Mouse (Mus musculus) neural tube, embryonic 10.5 days (tissue): ENCODE measurements around the gene Nhp2.
A peak's percentile ranks its signal among the peaks of the same experiment; 100 is the strongest.
"Not testable (repeated sequence)": the region's sequence is repeated elsewhere in the genome, so short reads cannot be mapped to it uniquely, and the experiment has no call there.

Experiments used
- DNase-seq: peaks from one replicate; pipeline ENCODE4 v3.0.0-alpha.2; 2017; ENCODE audit warnings: low spot score; ENCODE audit errors: extremely low spot score

Gene Nhp2

DNA sequence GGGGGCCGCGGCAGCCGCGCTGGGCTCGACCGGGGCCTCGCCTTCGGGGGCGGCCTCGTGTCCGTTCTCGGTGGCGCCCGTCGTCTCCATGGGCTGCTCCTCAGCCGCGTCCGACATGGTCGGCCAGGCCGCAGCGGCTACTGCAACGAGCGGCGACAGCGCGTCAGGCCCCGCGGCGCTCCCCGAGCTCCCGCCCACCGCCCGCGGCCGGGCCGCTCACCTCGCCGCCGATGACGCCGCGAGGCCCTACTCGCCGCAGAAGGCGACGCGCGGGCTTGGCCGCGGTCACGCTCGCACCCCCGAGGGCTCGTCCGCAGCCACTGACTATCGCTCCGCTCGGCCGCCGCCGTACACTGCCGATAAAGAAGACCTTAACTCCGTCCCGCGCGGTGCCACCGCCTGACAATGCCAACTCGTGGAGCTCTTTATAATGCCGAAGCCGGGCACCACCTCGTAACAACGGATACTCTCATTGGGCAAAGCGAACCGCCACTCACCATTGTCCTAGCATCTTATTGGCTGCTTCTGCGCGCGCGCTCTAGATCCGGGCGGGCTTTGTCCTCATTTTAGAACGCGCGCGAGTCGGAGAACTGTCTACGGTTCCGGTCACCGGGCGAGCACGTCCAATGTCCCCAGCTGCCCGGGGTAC, 13.0 kb upstream of the Nhp2 start, which contains the start of gene Hnrnpab:
TSS of gene Hnrnpab (minus strand) at position 401 of the 649 bp plus-strand sequence.
- peak; percentile 99 for DNase-seq

DNA sequence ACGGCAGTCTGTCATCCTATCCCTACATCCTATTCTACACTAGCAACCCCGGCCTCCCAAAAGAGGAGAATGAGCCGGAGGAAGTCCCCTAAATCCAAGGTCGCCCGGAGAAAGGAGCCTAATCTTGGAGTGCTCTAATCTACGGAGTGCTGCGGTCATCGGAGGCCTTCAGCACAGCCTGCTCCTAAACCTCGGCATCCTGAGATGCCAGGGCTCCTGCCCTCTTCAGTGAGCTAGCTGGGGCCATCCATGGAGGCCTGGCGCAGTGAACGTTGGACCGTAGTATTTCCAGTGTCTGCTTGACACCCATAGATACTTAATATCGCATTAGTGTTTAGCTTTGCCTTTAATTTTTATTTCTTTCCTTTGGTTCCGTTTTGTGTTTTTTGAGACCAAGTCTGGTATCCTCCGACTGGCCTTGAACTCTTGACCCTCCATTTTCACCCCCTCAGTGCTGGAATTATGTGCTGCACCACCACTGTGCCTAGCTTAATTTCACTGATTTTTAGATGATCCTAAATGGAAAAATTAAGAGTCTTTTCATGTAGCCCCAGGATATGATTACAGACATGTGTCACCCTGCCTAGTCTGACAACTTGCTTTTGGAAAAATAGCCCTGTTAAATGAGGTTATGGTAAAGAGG, 12.3 kb upstream of the Nhp2 start:
- DNase-seq: no peak

DNA sequence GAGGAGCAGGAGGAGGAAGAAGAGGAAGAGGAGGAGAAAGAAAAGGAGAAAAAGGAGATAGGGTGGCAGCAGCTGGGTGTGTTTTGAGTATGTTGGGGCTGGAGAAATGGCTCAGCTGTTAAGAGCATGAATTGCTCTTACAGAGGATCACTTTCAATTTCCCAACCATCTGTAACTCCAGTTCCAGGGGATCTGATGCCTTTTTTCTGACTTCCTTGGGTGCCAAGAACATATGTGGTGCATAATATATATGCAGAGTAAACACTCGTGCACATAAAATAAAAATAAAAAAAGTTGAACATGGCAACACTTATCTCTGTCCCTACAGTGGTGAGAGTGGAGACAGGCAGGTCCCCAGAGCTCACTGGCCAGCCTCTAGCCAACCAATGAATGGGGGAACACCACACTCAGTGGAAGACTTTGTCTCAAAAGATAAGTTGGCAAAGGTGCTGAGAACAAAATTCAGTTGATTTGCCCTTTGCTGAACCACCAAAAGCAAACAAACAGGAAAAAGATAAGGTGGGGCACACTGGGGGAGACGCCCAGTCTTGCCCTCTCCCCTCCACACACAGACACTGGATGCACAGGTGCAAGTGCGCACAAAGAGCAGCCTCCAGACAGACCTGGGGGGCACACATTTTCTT, 10.1 kb upstream of the Nhp2 start:
- no peak for DNase-seq

DNA sequence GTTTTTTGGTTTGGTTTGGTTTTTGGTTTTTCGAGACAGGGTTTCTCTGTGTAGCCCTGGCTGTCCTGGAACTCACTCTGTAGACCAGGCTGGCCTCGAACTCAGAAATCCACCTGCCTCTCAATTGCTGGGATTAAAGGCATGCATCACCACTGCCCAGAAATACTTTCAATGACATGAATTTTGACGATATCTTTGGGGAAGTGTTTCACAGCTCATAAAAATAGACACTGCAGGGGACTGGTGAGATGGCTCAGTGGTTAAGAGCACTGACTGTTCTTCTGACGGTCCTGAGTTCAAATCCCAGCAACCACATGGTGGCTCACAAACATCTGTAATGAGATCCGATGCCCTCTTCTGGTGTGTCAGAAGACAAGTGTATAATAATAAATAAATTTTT, 9.6 kb upstream of the Nhp2 start:
- not testable (repeated sequence) for DNase-seq

DNA sequence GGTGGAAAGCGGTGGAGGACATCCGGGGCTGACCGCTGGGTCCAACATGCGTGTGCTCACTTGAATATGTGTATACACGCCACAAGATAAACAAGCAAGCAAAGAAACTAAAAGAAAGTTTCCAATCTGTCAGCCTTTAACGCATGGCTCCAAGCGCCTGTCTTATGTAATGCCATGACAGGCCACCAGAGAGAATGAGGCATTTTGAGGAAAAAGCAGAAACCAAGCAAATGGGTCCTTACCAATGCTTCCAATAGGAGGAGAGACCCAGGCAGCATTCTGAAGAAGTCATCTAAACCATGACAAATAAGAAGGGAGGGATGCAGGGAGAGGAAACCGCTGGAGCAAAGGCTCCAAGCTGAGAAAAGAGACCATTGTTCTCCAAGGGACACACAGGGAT, 5.3 kb upstream of the Nhp2 start:
- DNase-seq: no peak

DNA sequence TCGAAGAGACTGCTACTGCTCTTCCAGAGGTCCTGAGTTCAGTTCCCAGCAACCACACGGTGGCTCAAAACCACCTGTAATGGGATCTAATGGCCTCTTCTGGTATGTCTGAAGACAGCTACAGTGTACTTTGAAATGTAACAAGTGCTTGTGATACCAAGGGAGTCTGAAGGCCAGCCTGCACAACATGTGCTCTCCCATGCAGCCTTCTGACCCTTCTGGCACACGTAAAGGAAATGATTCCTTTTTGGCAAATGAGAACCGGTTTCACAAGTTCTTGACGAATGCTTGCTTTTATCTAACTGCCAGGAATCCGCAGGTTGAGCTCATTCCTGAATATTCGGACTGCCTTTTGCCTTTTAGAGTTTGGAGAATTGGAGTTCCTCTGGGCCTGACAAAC, 4.4 kb upstream of the Nhp2 start:
- no peak for DNase-seq

DNA sequence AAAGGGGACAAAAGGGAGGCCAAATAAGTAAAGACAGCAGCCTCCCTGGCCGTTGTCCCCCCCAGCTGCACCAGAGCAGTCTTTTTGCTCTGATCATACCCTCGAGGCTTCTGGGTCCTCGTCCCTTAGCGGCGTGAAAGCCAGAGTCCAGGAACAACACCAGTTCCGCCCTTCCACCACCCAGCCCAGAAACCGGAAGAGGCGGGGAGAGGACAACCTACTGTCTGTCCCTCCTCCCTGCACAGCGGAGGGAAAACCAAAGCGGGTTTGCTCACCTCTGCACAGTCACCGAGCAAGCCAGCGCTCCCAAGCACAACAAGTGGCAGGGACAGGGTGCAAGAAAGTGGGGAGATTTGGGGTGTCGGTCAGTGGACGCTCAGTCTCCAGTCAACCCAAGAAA, 3.9 kb upstream of the Nhp2 start:
- peak; percentile 72 for DNase-seq

DNA sequence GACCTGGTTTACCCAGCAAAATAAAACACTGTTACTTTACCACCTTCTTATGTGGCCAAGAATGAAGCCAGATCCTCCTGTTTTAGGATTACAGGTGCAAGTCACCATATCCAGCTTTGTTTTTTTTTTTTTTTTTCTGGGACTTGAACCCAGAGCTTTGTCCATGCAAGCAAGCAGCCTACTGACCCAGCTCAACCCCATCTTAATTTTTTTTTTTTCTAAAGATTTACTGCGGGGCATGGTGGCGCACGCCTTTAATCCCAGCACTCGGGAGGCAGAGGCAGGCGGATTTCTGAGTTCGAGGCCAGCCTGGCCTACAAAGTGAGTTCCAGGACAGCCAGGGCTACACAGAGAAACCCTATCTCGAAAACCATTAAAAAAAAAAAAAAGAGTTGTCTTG, 3.4 kb upstream of the Nhp2 start:
- DNase-seq: not testable (repeated sequence)

DNA sequence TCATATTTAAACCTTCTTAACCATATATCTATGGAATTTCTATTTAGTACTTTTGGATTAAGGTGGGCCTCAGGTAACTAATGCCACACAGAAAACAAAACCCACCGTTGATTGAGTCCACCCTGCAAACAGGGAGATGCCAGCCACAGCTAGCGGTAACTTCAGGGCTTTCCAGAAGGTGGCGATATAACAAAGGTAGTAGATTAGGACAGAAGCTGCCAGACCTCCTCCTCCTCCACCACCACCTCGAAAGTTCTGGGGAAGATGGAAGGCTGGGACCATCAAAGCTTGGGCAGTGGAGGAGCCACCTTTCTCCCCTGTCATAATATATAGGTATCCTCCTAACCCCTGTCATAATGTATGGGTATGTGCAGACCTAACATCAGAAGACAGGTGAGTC, 1.8 kb upstream of the Nhp2 start:
- peak; percentile 54 for DNase-seq

DNA sequence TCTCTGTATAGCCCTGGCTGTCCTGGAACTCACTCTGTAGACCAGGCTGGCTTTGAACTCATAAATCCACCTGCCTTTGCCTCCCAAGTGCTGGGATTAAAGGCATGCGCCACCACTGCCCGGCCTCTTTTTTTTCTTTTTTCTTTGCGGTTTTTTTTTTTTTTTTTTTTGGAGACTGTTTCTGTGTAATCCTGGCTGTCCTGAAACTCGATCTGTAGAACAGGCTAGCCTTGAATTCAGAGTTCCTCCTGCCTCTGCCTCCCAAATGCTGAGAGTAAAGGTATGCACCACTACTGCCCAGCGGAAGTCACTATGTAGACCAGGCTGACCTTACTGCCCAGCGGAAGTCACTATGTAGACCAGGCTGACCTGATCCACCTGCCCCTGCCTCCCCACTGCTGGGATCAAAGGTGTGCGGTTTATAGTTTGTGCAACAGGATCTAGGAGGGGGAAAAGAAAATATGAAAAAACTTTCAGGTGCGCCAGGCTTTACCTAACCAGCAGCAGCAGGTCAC, 584 bp upstream of the Nhp2 start:
- no peak for DNase-seq

DNA sequence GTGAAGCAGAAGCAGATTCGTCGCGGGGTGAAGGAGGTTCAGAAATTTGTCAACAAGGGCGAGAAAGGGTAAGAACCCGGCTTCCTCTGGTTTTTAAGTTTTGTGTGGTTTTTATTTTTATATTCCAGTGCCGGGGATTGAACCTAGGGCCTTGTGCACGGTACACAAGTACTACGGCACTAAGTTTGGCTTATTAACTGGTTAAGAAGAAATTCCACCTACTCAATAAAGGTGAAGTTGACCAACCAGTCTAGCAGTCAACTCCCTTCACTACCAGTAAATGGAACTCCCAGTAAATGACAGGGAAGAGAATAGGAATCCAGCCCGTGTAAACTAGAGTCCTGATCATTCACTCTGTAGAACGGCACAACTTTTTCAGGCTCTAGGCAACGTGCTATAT, 549 bp downstream of the Nhp2 start:
- no peak for DNase-seq

DNA sequence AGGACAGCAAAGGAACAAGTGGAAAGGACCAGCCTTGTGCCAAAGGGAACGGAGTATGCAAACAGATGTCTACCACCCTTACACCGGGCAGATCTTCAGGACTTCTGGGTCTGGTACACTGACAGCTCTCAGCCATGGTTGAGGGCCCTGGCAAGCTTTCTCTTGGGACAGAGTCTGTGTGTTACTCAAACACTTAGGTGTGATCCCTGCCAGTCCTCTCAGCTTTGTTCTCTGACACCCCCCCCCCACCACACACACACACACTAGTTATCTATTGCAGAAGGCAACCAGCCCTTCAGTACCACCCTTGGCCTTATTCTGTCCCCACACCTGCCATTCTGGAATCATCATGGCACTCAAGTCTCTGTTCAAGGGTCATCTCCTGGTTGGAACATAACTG, 2.2 kb downstream of the Nhp2 start:
- no peak for DNase-seq

DNA sequence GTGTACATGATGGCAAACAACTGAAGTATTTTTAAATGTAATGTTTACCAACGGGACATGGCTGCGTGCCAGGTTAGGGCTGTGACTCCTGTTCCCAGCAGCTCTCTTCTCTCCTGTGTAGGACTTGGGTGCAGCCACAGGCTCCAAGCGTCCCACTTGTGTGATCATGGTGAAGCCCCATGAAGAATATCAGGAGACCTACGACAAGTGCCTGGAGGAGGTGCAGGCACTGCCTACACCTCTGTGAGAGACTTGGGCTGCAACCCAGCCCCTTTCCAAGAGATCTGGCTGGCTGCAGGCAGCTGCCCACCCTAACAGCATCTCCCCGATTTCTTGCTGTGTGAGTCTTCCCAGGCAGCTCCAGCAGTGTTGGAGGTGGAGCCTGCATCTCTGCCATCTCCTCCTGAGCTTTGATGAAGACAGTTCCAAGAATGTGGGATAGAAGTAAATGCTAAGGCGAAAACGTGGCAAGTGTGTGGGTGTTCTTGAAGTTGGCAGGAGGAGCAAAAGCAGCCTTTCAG, 3.5 kb downstream of the Nhp2 start:
- no peak for DNase-seq

DNA sequence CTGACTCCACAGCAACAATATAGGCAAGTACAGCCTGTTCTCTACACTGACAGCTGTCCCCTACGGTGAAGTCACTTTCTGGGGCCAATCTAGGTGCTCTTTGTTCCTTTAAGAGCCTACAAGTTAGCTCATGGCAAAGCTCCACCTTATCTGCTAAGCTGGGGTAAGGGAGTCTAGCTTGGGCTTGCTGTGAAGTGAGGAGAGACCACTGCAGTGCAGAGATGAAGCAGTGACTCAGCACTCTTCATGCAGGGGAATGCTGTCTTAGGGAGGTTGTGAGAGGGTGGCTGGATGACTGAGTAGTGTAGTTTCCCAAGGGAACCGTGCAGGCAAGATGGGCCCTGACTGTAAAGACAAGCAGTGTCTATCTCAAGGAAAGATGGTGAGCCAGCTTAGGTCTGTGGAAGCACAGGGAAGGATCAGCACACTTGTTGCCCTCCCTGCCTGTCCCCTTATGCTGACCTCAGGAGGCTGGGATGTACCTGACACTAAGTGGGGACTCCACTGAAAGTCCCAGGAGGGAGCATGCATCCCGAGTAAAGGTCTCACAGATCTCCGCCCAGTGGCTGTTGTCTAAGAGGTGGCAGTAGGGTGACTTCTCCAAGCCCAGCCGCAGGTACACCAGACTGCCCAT, 5.8 kb downstream of the Nhp2 start:
- DNase-seq: no peak

DNA sequence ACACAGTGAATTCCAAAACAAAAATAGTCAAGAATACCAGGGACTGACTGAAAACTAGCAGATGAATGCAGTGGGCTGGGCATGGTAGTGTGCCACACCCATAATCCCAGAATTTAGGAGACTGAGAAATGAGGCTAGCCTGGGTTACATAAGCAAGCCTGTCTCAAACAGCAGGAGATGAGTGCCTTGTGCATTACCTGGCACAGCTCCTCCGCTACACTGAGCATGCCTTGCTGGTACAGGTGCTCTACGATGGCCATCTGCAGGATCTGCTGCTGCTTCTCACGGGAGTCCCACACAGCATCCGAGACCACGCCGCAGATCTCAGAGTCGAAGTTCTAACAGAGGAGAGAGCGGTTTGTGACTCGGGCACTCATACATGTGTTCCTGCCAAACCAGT, 7.9 kb downstream of the Nhp2 start:
- no peak for DNase-seq

DNA sequence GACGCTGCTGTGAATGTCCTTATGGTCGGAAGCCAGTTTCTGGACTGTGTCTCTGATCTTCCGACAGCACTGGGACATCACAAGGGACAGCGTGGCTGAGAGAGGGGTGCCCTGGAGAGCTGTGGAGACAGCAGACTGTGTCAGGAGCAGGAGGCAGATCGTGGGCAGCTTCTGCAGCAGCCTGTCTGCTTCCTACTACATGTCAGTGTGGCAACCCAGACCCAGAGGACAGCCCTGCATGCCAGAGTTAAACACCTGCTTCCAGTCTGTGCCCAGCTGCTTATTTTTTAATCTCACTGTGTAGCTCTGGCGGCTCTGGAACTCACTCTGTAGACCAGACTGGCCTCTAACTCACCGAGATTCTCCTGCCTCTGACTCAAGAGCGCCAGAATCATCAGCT, 8.4 kb downstream of the Nhp2 start:
- DNase-seq: no peak

DNA sequence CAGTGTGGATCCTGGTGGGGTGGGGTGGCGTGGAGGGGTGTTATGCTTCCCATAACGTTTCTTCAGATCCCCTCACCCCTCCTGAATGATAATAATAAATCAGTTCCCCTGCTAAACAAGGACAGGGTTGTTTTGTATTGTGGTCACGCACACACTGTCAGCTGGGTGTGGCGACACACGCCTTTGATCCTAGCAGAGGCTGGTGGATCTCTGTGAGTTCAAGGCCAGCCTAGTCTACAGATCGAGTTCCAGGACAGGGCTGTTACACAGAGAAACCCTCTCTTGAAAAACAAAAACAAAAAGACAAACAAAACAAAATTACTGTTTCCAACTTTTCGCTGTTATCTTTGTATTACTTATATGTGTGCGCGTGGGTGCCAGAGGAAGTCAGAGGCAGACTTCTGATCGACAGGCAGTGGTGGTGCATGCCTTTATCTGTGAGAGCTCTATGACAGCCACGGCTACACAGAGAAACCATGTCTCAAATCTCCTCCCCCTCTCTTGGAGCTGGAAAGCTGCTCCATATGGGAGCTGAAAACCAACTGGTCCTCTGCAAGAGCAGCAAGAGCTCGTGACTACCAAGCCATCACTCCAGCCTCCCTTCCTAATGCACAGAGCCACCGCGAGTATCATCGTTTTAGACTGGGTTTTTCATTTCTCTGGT, 10.2 kb downstream of the Nhp2 start:
- no peak for DNase-seq

DNA sequence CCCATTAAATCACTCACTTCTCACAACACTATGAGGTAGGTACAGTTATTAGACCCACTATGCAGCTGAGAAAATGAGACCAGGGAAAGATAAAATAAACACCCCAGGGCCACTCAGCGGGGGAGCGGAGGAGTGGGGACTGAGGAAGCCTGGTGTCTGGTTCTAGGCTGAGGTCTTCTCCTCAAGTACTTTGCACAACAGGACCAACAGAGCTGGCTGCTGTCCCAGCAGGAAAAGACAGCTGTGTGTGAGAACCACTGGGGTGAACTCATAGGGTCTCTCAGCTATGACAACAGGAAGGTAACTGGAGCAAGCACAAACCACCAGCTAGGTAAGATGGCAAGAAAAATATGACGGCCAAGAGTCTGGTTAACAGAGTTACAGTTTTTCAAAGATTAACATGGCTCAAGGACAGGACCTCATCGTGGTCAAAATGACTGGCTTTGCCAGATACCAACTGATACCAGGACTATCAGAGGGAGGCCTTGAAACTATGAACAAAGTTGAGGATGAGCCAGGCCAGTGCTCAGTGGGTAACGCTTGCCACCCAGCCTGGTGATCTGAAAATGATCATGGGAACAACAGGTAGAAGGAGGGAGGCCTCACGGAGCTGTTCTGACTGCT, 12.7 kb downstream of the Nhp2 start:
- DNase-seq: no peak

DNA sequence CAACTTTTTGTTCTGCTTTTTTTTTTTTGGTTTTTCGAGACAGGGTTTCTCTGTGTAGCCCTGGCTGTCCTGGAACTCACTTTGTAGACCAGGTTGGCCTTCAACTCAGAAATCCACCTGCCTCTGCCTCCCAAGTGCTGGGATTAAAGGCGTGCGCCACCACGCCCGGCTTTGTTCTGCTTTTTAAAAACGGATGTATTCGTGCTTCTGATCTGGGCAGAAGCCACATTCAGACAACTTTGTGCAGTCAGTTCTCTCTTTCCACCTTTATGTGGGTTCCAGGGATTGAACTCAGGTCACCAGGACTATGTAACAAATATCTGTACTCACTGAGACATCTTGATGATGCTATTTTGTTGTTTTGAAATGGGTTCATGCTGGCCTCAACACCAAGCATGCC, 13.7 kb downstream of the Nhp2 start:
- DNase-seq: not testable (repeated sequence)

DNA sequence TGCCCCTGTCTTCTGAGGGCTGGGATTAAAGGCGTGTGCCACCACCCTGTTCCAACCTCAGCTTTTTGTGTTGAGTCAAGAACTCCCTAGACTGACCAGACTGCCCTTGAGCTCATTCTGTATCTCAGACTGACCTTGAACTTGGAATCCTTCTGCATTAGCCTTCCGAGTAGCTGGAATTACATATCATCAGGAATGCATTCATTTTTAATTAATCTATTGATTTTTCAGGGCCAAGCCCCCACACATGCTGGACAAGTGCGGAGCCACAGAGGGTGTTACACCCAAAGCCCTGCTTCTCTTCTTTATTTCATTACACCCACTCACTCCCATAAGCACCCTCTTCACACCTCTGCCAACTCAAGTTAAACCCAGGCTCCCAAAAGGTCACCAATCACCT, 14.2 kb downstream of the Nhp2 start:
- no peak for DNase-seq

DNA sequence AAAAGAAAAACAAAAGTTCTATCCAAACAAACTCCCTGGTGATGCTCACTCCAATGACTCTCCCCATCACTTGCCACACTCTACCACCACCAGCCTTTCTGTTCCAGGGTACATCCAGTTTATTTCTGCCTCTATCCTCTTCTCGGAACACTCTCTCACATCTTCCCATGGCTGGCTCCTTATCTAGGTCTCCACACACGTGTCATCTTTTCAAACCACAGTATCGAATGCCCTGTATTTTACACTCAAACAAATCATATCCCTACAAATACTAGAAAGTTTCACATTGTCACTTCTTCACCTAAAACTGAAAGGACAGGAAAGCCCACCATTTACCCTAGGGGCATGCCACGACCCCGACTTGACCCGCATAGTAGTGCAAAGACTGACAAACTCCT, 15.6 kb downstream of the Nhp2 start:
- no peak for DNase-seq
